Mouse (Mus musculus): ENCODE results near the gene Trappc3.
"Not testable (repeated sequence)": the region's sequence is repeated elsewhere in the genome, so short reads cannot be mapped to it uniquely, and the experiment has no call there.

Gene Trappc3

GRCm38 (mm10) chr4:126262119-126262807 is at the start of gene Trappc3:
Trappc3 (plus strand) TSS chr4:126262325.
- peak; percentile 99 for DNase-seq (ENCODE audit: low spot score in 2 of 2)

GRCm38 (mm10) chr4:126217771-126218170 is 44.4 kb upstream of the Trappc3 start:
- DNase-seq (ENCODE audit: low spot score in 2 of 2) = no peak

- DNase-seq (ENCODE audit: low spot score in 2 of 2) = not testable (repeated sequence)
Measured at GRCm38 (mm10) chr4:126219540-126219939, 42.6 kb upstream of the Trappc3 start.

- DNase-seq (ENCODE audit: low spot score in 2 of 2) = no peak
Measured at GRCm38 (mm10) chr4:126220045-126220444, 42.1 kb upstream of the Trappc3 start.

- DNase-seq (ENCODE audit: low spot score in 2 of 2) = no peak
Measured at GRCm38 (mm10) chr4:126222631-126223030, 39.5 kb upstream of the Trappc3 start.

- no peak for DNase-seq (ENCODE audit: low spot score in 2 of 2)
Measured at GRCm38 (mm10) chr4:126226640-126227039, 35.5 kb upstream of the Trappc3 start.

- peak; percentile 77 to 88 for DNase-seq (ENCODE audit: low spot score in 2 of 2)
Measured at GRCm38 (mm10) chr4:126227077-126227761, 34.9 kb upstream of the Trappc3 start.

GRCm38 (mm10) chr4:126228144-126228543 is 34.0 kb upstream of the Trappc3 start:
- DNase-seq (ENCODE audit: low spot score in 2 of 2) = no peak

GRCm38 (mm10) chr4:126229900-126230299 is 32.2 kb upstream of the Trappc3 start:
- DNase-seq (ENCODE audit: low spot score in 2 of 2) = no peak

GRCm38 (mm10) chr4:126233676-126234308 is 28.3 kb upstream of the Trappc3 start:
- no peak for DNase-seq (ENCODE audit: low spot score in 2 of 2)

GRCm38 (mm10) chr4:126234496-126235175 is 27.5 kb upstream of the Trappc3 start:
- DNase-seq (ENCODE audit: low spot score in 2 of 2) = peak; percentile 59 to 61

GRCm38 (mm10) chr4:126235191-126235590 is 26.9 kb upstream of the Trappc3 start:
- no peak for DNase-seq (ENCODE audit: low spot score in 2 of 2)

- DNase-seq (ENCODE audit: low spot score in 2 of 2) = no peak
Measured at GRCm38 (mm10) chr4:126236467-126237280, 25.5 kb upstream of the Trappc3 start.

GRCm38 (mm10) chr4:126237721-126238242 is 24.3 kb upstream of the Trappc3 start:
- DNase-seq (ENCODE audit: low spot score in 2 of 2) = no peak

GRCm38 (mm10) chr4:126239862-126240475 is 22.2 kb upstream of the Trappc3 start:
- no peak for DNase-seq (ENCODE audit: low spot score in 2 of 2)

- DNase-seq (ENCODE audit: low spot score in 2 of 2) = no peak
Measured at GRCm38 (mm10) chr4:126241956-126242355, 20.2 kb upstream of the Trappc3 start.

GRCm38 (mm10) chr4:126242510-126242909 is 19.6 kb upstream of the Trappc3 start:
- no peak for DNase-seq (ENCODE audit: low spot score in 2 of 2)

- DNase-seq (ENCODE audit: low spot score in 2 of 2) = no peak
Measured at GRCm38 (mm10) chr4:126246202-126246889, 15.8 kb upstream of the Trappc3 start.

- DNase-seq (ENCODE audit: low spot score in 2 of 2) = no peak
Measured at GRCm38 (mm10) chr4:126248261-126248868, 13.8 kb upstream of the Trappc3 start.

GRCm38 (mm10) chr4:126250659-126251058 is 11.5 kb upstream of the Trappc3 start:
- DNase-seq (ENCODE audit: low spot score in 2 of 2) = no peak

Data from spleen, postnatal 36 days (tissue).